Mouse (Mus musculus): ENCODE data around the gene Vps8. TPM values are rescaled to one million over a fixed set of nuclear protein-coding genes. Genes with fewer than 3 reads are reported as not detected.
A peak's percentile ranks its signal among the peaks of the same experiment; 100 is the strongest.

The Vps8 gene
- polyA plus RNA-seq, 2 experiments = 3.0 to 5.1 TPM

DNA sequence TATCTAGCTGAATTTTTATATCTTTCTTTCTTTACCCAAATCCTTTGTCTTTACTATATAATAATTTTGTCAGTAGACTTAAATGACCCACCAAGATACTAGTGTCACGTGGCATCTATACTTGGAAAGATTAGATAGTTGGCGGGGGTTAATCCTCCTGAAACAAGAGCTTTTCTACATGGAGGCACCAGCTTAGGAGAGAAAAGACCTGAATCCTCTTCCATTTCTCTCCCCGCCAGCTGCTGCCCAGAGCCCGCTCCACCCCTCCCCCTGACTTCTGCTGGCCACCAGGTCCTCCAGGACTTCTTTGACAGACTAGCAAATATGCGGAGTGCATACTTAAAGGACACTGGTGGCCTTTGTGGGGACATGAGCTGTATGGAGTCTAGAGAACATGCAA is 124.5 kb downstream of the Vps8 start:
- WGBS (ENCODE audit: insufficient replicate concordance) = 64% methylated on average over 5 of the region's 5 CpGs
- Histone ChIP-seq H3K4me1 (replicated peaks; ENCODE audit: control insufficient read depth in 2 of 2, insufficient read depth in 2 of 2, low read length in 1 of 2) (0 out of 4 replicates have a peak, but pooled peaks cover 0 to 2% of the 10 kb centered on the region in 2 experiments), H3K4me2 (ENCODE audit: low read depth) (no peak overlapping the region), H3K9me3 (ENCODE audit: control insufficient read depth, low read length) (no peaks in the 10 kb centered on the region), H3K9ac (replicated peaks) (no peak overlapping the region), H3K4me3 (ENCODE audit: insufficient read depth in 1 of 2, low read depth in 2 of 2, low read length in 2 of 2) (no peak overlapping the region), H3K36me3 (replicated peaks; ENCODE audit: control insufficient read depth, insufficient read depth, low read depth) (no peaks in the 10 kb centered on the region), H3K27ac (no peak overlapping the region), H3K27me3 (ENCODE audit: control insufficient read depth, insufficient read depth, low read length) (no peaks in the 10 kb centered on the region)
- no peak for ATAC-seq (ENCODE audit: insufficient read depth)
- no peak for DNase-seq (ENCODE audit: low read depth in 3 of 3, low spot score in 3 of 3)
- TF ChIP-seq CTCF (IDR thresholded peaks at IDR 0.05; ENCODE audit: low read depth) = no peak
- no peak for TF ChIP-seq EP300 (IDR thresholded peaks at IDR 0.05; ENCODE audit: low read depth)

DNA sequence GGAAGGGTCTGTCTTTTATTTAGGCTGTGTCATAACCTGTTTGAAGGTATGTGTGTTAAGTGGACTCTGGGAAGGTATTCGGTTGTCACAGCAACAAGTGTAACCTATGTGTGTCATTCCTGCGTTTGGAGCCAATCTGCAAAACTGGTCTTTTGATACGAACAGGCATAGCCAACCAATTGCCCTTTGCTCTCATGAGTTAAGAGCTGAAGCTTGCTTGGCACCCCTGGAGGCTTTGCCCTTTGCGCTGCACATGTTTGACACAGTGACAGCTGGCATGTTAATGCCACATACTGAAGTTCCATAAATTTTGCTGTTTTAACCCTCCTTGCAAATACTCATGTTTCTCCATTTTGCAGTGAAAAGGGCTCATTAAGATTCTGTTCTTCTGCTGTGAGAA is 126.8 kb downstream of the Vps8 start:
- Histone ChIP-seq H3K27me3 (ENCODE audit: control insufficient read depth, insufficient read depth, low read length) (no peaks in the 10 kb centered on the region), H3K4me3 (ENCODE audit: insufficient read depth in 1 of 2, low read depth in 2 of 2, low read length in 2 of 2) (no peak overlapping the region), H3K9me3 (ENCODE audit: control insufficient read depth, low read length) (no peaks in the 10 kb centered on the region), H3K9ac (replicated peaks) (no peak overlapping the region), H3K4me1 (replicated peaks; ENCODE audit: control insufficient read depth in 2 of 2, insufficient read depth in 2 of 2, low read length in 1 of 2) (no peaks in the 10 kb centered on the region), H3K27ac (no peak overlapping the region), H3K4me2 (ENCODE audit: low read depth) (no peak overlapping the region), H3K36me3 (replicated peaks; ENCODE audit: control insufficient read depth, insufficient read depth, low read depth) (no peaks in the 10 kb centered on the region)
- ATAC-seq (ENCODE audit: insufficient read depth) (no peak), DNase-seq (ENCODE audit: low read depth in 3 of 3, low spot score in 3 of 3) (no peak)
- no peak for TF ChIP-seq CTCF (IDR thresholded peaks at IDR 0.05; ENCODE audit: low read depth)
- no peak for TF ChIP-seq EP300 (IDR thresholded peaks at IDR 0.05; ENCODE audit: low read depth)
- WGBS (ENCODE audit: insufficient replicate concordance) = 72% methylated on average over 4 of the region's 4 CpGs

DNA sequence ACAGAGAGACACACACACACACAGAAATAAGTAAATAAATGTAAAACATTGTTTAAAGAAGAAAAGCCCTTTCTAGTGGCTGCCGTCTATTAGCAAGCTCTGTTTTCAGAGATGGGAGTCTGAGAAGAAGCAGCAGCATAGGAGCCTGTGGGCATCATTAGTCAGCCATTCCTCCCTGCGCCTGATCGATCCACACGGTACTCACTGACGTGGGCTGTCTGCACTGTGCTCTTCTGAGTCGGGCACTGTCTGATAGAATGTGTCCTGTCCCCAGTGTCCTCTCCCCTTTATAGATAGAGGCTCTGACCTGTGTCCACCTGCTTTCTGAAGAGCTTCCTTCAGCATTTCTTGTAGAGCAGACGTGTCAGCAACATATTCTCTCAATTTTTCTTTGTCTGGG is 127.5 kb downstream of the Vps8 start:
- no peak overlapping the region for H3K9ac ChIP-seq (replicated peaks)
- H3K4me2 ChIP-seq (ENCODE audit: low read depth) = no peak overlapping the region
- H3K27ac ChIP-seq = no peak overlapping the region
- DNase-seq (ENCODE audit: low read depth in 3 of 3, low spot score in 3 of 3) = no peak
- TF ChIP-seq EP300 (IDR thresholded peaks at IDR 0.05; ENCODE audit: low read depth) (no peak), CTCF (IDR thresholded peaks at IDR 0.05; ENCODE audit: low read depth) (no peak)
- H3K4me3 ChIP-seq (ENCODE audit: insufficient read depth in 1 of 2, low read depth in 2 of 2, low read length in 2 of 2) = no peak overlapping the region
- ATAC-seq (ENCODE audit: insufficient read depth) = no peak
- WGBS (ENCODE audit: insufficient replicate concordance) = 76% methylated on average over 7 of the region's 7 CpGs
- no peaks in the 10 kb centered on the region for H3K36me3 ChIP-seq (replicated peaks; ENCODE audit: control insufficient read depth, insufficient read depth, low read depth)
- H3K9me3 ChIP-seq (ENCODE audit: control insufficient read depth, low read length) = no peaks in the 10 kb centered on the region
- H3K27me3 ChIP-seq (ENCODE audit: control insufficient read depth, insufficient read depth, low read length) = no peaks in the 10 kb centered on the region
- no peaks in the 10 kb centered on the region for H3K4me1 ChIP-seq (replicated peaks; ENCODE audit: control insufficient read depth in 2 of 2, insufficient read depth in 2 of 2, low read length in 1 of 2)

DNA sequence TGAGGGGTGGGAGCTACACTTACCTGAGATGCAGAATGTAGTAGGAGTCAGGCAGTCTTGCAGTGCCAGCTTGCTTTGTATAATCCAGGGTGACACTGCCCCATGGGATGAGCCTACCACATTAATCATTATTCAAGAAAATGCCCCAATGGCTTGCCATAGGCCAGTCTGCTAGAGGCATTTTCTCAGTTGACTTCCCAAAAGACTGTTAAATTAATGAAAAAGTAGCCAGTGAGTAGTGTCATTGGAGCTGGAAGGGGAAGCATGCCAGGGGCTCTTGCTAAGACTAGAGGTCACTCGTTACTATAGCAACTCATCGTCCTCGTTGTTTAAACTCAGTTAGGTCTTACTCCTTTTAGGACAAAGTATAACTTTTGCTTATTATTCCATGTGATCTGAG is 130.6 kb downstream of the Vps8 start:
- H3K36me3 ChIP-seq (replicated peaks; ENCODE audit: control insufficient read depth, insufficient read depth, low read depth) = no peaks in the 10 kb centered on the region
- H3K27me3 ChIP-seq (ENCODE audit: control insufficient read depth, insufficient read depth, low read length) = no peaks in the 10 kb centered on the region
- H3K4me3 ChIP-seq (ENCODE audit: insufficient read depth in 1 of 2, low read depth in 2 of 2, low read length in 2 of 2) = no peak overlapping the region
- no peak for ATAC-seq (ENCODE audit: insufficient read depth)
- no peak overlapping the region for H3K4me2 ChIP-seq (ENCODE audit: low read depth)
- no peaks in the 10 kb centered on the region for H3K9me3 ChIP-seq (ENCODE audit: control insufficient read depth, low read length)
- WGBS (ENCODE audit: insufficient replicate concordance) = 72% methylated on average over 3 of the region's 3 CpGs
- H3K27ac ChIP-seq = no peak overlapping the region
- TF ChIP-seq CTCF (IDR thresholded peaks at IDR 0.05; ENCODE audit: low read depth) (no peak), EP300 (IDR thresholded peaks at IDR 0.05; ENCODE audit: low read depth) (no peak)
- H3K4me1 ChIP-seq (replicated peaks; ENCODE audit: control insufficient read depth in 2 of 2, insufficient read depth in 2 of 2, low read length in 1 of 2) = no peaks in the 10 kb centered on the region
- no peak overlapping the region for H3K9ac ChIP-seq (replicated peaks)
- DNase-seq (ENCODE audit: low read depth in 3 of 3, low spot score in 3 of 3) = no peak

DNA sequence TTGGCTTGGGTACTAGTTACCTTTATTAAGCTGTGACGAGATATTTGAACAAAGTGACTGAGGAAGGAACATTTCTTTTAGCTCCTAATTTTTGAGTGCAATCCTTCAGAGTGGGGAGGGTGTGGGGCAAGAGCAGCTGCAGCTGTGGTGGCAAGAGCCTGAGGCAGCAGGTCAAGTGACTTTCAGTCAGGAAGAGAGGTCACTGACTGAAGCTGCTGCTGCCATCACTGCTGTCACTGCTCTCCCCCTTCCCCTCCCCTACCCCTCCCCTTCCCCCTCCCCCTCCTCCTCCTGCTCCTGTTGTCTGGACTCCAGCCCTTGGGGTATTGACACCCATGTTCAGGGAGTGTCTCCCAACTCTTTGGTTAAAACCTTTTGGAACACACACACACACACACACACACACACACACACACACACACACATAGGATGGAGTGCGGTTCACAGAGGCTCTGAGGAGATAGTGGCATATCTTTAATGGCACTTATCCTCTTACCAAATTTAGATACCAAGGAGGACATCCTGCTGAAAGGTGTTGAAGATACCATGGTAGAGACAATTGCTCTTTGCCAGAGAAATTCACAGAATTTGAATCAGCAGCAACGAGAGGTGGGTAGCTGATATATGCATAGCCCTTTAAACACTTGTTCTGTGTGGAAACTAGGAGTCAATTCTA is 139.8 kb downstream of the Vps8 start:
- no peaks in the 10 kb centered on the region for H3K4me1 ChIP-seq (replicated peaks; ENCODE audit: control insufficient read depth in 2 of 2, insufficient read depth in 2 of 2, low read length in 1 of 2)
- H3K9me3 ChIP-seq (ENCODE audit: control insufficient read depth, low read length) = no peaks in the 10 kb centered on the region
- no peak overlapping the region for H3K4me2 ChIP-seq (ENCODE audit: low read depth)
- no peak for ATAC-seq (ENCODE audit: insufficient read depth)
- H3K36me3 ChIP-seq (replicated peaks; ENCODE audit: control insufficient read depth, insufficient read depth, low read depth) = no peaks in the 10 kb centered on the region
- H3K9ac ChIP-seq (replicated peaks) = no peak overlapping the region
- peak; percentile 25; the same call in 1 of the 2 replicates for TF ChIP-seq EP300 (IDR thresholded peaks at IDR 0.05; ENCODE audit: low read depth)
- no peak for TF ChIP-seq CTCF (IDR thresholded peaks at IDR 0.05; ENCODE audit: low read depth)
- no peak overlapping the region for H3K4me3 ChIP-seq (ENCODE audit: insufficient read depth in 1 of 2, low read depth in 2 of 2, low read length in 2 of 2)
- WGBS (ENCODE audit: insufficient replicate concordance) = 37% methylated on average over 3 of the region's 3 CpGs
- no peak overlapping the region for H3K27ac ChIP-seq
- DNase-seq (ENCODE audit: low read depth in 3 of 3, low spot score in 3 of 3) = no peak
- no peaks in the 10 kb centered on the region for H3K27me3 ChIP-seq (ENCODE audit: control insufficient read depth, insufficient read depth, low read length)
